Mouse (Mus musculus): ENCODE results near the gene Nhlh2.

Nhlh2 gene

DNA sequence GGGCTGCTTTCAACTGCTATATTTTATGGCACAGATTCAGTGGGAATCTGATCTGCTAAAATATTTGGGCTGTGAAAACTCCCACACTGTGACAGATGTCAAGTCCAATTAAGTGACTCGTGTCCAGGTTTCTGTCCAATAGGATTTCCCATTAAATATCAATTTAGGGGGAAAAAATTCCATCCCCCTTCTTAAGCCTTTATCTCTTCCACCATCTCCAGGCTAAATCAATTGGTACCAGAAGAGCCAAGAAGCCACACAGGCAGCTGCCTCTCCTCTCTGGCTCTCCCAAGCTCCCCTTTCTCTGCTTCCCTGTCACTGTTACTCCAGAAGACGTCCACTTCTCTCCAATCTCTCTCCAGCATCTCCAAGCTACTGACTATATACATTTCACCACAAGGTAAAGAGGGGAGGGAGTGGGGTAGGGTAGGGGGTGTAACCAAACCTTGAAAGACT is at the start of gene Nhlh2:
TSS of gene Nhlh2 (plus strand) at position 151 of the 456 bp plus-strand sequence.
- no peak for DNase-seq (ENCODE audit: low spot score in 2 of 2)

DNA sequence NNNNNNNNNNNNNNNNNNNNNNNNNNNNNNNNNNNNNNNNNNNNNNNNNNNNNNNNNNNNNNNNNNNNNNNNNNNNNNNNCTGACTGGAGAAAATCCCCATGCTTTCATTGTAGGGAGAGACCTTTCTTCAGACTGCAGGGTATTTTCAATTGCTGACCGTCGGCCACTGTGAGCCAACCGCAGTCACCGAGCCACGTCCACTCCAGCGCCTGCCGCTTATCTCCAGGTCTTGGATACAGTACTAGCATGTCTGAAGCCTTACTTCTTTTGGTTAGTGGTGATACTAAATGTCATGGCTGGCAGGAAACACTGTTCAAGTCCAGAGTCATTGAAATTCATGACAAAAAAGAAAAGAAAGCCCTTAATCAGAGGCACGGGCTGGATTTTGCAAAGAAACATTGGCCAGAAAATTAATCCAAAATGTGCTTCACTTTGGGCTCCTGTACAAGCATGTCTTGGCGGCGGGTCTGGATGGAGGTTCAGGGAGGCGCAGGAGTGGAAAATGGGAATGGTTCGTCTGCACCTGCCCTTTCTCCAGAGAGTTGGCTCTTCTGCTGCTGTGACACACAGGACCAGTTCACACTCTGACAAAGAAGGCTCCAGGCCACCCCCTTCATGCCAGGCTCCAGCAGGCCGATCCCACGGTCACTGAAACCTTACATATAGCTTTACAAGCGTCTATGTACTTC is 48.6 kb upstream of the Nhlh2 start:
- DNase-seq (ENCODE audit: low spot score in 2 of 2): no peak

DNA sequence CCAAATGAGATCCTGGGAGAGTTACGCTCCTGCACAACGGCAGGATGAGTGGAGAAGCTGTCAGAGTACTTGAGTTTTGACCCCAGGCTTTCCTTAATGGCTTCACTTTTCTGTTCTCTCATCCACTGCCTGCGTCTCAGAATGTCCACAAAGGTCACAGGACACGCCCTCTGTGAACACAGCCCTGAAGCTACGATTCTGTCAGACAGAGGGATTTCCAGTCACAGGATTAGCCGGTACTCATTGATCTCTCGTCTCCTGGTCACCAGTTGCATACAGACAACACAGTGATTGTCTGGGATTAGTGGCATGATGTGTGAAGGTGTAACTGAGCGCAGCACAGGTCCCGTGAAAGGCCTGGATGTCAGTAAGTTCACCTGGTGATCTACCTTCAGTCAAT is 46.4 kb upstream of the Nhlh2 start:
- DNase-seq (ENCODE audit: low spot score in 2 of 2): no peak

DNA sequence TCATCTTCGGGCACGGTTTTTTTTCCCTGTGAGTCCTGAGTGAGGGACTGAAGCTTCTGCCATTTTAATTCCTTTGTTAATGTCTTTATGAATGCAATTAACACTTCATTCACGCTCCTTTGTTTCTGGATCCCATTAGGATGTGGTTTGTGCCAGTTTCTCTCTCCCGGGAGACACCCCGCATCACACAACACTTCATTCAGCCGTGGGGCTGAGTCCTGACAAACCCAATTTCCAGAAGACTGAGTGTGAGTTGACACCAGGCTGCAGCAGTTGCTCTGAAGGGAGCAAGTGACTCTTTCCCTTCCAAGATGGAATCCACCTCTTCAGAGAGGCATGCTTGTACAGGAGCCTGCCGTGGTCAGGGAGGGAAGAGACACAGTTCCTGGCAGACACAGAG is 45.5 kb upstream of the Nhlh2 start:
- no peak for DNase-seq (ENCODE audit: low spot score in 2 of 2)

DNA sequence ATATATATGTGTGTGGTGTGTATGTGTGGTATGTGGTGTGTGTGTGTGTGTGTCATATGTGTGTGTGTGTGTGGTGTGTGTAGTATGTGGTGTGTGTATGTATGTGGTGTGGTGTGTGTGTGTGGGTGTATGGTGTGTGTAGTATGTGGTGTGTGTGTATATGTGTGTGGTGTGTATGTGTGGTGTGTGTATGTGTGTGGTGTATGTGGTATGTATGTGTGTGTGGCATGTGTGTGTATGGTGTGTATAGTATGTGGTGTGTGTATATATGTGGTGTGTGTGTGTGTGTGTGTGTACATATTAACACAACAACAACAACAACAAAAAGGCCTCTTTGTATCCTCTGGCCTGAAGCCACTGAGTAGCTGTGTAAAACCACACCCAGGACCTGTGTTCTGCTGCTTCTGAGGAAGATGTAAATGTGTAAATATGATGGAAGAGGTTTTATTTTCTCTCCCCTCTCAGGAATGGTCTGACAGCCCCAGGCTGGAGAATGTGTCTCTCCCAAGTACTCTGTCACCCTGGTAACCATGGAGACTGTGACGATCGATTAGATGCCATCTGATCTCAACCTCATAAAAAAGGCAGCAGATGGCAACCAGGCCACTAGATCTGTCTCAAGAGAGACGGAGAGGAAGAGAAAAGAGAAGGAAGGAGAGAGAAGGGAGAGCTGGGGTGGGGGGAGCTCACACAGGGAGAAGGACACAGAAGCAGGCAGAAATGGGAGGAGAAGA is 42.9 kb upstream of the Nhlh2 start:
- no peak for DNase-seq (ENCODE audit: low spot score in 2 of 2)

DNA sequence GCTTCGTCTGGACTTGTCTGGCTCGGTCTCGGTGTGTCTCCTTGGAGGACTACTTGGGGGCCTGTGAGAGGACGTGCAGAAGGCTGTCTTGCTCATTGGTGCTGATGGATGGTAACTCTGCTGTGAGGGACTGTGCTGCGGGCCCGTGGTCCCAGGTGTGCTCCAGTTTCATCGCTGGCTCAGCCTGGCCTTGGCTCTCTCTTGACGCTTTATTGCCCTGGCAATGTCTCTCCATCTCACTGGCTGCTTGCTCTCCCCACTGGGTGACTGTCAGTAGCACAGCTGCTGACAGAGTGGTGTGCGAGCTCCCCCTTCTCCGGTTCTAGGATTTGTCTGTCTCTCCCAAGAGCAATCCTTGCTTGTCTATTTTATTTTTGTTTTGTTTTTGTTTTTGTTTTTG is 34.5 kb upstream of the Nhlh2 start:
- no peak for DNase-seq (ENCODE audit: low spot score in 2 of 2)

DNA sequence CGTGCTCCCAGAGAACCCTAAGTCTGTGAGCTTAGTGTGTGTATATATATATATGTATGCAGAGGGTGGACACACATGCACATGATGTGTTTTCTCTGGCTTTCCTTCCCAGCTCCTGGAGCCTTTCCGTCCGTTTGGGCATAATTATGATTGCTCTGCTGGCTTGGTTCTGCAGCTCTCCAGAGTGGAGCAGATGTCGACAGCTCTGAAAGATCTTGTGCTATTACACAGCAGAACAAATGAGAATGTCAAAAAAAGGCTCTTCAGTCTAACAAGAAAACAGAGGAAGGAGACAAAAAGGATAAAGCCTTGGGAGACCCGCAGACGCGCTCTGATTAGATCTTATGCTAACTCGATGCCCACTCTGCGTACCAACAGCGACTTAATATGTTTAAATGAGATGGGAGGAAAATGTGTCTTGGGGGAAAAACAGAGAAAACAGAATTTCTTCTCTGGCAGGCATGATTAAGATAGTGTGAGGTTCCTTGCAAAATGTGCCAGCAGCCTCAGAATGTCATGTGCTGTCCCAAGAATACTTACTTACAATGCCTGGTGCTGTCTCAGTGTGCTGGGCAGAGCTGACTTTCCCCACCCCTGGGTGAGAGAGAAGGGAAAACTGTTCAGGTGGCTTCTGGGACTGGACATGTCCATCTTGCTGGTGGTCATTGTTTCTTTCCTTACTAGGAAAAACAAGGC is 31.4 kb upstream of the Nhlh2 start:
- DNase-seq (ENCODE audit: low spot score in 2 of 2): no peak

DNA sequence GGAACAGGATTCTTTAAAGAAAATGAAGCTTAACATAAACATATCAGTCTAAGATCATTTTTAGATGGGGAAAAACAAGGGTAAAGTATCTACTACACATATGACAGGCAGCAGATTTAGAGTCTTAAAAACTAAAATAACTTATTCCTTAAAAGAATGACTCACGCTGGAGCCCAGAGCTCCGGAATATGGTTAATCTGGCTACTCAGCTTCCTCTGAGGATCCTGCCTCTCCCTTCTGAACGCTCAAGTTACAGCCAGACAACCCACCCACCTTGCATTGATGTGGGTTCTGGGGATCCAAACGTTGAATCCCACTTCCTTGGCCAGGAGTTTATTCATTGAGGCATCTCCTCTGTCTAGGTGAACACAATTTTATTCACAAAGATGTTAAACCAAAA is 26.0 kb upstream of the Nhlh2 start:
- peak in 1 of 2 experiments; percentile 5 for DNase-seq (ENCODE audit: low spot score in 2 of 2)

DNA sequence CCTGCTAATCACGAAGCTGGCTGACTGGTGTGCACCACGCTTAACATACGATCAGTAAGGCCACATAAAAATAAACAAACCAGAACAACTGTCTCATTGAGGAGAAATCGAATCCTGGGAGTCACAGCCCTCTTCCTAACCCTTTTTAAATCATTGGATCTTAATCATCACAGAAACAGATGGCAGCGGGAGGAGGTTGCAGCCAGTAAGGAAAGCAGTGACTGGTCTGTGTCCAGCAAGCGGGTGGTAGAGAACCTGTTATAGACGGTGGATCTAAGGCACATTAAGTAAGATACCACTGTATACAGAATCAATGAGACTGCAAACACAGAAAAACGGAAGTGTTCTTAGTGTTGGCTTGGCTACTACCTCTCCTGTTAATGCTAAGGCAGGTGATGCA is 24.2 kb upstream of the Nhlh2 start:
- DNase-seq (ENCODE audit: low spot score in 2 of 2): no peak

DNA sequence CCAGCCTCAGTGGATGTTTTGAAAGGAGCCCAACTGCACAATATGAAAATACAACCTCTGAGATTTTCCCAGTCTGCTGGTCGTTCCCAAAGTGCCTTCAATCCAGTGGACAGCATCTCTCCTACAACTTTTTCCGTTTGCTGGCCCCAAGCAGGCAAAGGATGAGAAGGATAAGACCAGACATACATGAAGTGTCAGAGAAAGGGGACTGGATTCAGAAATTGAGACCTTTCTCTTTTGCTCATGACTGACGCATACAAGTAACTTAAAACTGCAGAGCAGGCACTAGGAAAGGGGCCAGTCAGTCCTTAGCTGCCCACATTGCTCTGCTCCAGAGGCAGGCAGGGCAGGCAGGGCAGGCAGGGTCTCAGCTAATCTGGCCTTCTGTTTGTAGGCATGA is 19.7 kb upstream of the Nhlh2 start:
- no peak for DNase-seq (ENCODE audit: low spot score in 2 of 2)

DNA sequence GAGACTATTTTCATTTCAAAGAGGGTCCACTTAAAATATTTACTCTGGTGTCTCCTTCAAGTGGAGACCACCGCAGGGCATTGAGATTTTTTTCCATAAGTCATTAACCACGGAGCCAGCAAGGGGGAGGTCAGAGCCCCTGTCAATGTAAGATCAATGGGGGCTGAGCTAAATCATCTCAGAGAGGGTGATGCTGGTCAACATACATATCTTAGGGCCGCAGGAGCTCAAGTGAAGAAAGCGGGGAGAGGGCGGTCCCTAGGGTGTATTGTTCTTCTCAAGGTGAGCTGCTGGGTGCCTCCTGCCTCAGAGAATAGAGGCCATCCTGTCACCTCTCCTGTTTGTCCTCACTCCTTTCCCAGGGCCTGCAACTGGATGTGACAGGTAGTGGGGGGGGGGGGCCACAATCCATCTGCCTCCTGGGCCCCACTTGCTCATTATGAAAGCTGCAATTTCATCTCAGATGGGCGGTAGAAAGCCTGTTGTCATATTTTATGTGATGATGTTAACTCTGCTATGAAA is 18.8 kb upstream of the Nhlh2 start:
- no peak for DNase-seq (ENCODE audit: low spot score in 2 of 2)

DNA sequence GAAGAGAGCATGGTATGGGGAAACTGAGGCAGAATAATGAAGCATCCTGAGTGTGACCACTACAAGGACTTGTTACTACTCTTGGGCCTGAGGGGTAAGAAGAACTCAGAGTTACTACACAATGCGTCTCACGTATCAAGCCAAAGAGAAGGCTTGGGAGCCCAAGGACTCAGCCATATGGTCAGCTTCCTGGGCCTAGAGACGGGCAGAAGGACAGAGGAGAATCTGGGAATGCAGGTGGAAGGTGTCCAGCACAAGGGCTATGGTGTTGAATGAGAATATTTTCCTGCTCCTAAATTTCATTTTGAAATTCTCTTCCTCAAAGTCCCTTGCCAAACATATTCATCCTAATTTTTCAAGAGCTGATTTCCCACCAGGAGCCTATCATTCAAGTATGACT is 12.0 kb upstream of the Nhlh2 start:
- DNase-seq (ENCODE audit: low spot score in 2 of 2): no peak

DNA sequence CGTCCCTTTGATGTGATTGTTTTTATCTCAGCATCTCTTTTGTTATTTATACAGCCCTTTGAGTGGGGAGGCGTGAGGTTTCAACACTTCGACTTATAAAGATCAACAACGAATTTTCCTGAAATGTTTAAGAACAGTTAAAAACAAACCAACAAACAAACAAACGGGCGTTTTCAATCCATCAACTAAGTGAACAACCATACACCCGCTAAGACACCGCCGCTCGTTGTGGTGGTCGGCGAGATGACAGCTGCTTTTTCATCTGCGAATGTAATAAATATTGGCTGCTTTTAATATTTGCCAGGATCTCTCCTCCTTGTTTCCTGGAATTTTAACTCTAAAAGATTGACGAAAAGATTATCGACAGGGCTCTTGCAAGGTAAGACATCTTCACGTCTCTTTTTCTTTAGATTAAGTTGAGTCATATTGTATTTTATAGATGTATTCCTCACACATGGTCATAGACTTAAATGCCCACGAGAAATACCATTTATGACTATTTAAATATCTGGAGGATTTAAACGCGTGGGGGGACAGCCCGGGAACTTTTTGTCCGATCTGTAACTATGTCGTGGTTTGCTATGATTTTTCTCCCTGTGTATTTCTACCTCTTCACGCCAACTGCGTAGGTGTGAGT is 923 bp downstream of the Nhlh2 start:
- DNase-seq (ENCODE audit: low spot score in 2 of 2): no peak

DNA sequence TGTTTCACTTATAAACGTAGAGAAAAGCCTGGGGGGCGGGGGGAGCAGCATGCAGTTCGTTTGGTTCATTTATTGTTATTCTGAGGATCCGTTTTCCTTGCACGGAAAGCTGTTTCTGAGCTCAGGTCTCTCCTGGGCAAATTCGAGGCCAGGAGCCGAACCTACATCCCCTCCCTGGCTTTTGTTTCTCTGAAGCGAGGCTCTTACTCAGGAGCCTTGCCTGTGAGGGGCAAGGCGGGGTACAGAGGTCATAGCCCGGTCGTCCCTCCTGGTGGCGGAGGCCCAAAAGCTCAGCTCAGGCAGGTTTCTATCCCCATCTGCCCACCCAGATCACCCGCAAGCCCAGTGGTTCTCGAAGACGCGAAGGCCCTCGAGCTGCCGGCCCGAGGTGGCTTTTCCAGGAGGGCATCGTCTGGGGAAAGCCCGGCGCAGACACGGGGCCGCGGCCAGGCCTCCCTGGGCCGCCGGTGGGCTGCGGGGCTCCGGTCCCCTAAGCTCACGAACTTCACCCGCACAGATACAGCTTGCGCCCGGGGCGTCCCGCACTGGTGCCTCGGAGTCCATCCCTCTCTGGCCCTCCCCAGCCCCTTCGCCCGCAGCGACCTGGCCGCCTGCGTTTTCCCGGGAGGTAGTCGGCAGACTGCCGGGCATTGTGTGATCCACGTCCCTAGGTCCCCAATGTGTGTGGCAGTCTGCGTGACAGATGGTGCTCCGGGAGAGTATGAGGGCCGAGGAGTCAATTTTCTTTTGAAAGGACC is 1.6 kb downstream of the Nhlh2 start:
- no peak for DNase-seq (ENCODE audit: low spot score in 2 of 2)

DNA sequence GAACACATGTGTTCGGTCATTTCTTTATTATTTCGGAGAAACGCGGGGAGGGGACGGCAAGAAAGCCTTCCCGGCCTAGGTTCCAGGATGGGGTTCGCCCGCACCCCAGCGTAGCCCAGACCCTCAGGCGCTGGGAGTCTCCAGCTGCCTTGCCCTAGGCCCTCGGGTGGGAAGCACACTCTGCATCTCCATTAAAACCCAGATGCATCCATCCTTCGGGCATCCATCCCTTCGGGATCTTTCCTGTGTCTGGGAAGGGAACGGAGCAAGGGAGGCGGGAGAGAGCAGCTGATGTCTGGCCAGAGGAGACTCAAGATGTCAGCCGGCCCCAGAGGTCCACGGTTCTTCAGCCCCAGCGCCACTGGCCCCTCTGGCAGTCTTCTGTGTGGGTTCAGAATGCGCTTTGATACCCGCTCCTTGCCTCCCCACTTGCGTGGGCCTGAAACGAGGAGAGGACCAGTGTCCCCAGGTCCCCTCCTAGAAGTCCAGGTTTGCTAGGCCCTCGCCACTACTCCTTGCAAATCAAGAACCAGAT is 2.3 kb downstream of the Nhlh2 start:
- no peak for DNase-seq (ENCODE audit: low spot score in 2 of 2)

DNA sequence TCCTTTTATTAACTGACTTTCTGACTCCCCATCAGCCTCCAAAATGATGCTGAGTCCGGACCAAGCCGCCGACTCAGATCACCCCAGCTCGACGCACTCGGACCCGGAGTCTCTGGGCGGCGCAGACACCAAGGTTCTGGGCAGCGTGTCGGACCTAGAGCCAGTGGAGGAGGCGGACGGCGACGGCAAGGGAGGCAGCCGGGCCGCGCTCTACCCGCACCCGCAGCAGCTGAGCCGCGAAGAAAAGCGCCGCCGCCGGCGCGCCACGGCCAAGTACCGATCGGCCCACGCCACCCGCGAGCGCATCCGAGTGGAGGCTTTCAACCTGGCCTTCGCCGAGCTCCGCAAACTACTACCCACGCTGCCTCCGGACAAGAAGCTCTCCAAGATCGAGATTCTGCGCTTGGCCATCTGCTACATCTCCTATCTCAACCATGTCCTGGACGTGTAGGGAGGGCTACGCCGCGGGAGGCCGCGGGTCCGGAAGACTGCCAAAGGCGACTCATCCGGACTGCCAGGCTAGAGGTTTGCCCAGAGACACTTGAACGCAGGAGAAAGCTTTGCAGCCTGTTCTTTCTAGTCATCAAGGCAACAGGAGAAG is 2.8 kb downstream of the Nhlh2 start:
- peak in 1 of 2 experiments; percentile 13 for DNase-seq (ENCODE audit: low spot score in 2 of 2)

DNA sequence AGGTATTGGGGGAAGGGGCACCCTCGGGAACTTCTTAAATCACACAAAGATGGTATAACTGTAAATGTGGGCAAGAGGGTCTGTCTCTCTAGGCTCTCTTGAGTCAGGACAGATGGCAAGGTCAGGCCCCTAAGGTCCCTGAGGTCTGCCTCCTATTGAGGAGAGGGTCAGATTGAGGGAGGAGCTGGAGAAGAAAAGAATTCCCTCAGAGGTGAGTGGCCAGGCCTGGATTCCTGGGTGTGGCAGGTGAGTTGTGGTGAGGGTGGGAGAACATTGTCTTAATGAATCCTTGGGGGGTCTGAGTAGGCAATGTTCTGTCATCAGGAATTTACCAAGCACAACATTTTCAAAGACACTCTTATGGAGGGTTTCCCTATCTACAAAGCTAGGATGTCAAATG is 10.7 kb downstream of the Nhlh2 start:
- DNase-seq (ENCODE audit: low spot score in 2 of 2): no peak

DNA sequence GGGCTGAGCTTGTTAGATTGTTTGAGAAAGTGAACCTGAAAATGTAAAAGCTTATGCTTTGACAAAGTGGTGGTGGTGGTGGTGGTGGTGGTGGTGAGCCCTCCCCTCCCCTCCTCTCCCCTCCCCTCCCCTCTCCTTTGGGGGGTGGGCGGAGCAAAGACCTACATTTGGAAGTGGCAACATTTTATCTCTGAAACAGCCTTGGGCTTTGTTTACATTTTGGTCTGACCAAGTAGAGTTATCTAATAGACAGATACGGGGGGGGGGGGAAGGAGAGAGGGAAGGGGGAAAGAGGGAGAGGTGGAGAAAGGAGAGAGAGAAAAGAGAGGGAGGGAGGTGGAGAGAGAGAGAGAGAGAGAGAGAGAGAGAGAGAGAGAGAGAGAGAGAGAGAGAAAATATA is 12.8 kb downstream of the Nhlh2 start:
- DNase-seq (ENCODE audit: low spot score in 2 of 2): no peak

DNA sequence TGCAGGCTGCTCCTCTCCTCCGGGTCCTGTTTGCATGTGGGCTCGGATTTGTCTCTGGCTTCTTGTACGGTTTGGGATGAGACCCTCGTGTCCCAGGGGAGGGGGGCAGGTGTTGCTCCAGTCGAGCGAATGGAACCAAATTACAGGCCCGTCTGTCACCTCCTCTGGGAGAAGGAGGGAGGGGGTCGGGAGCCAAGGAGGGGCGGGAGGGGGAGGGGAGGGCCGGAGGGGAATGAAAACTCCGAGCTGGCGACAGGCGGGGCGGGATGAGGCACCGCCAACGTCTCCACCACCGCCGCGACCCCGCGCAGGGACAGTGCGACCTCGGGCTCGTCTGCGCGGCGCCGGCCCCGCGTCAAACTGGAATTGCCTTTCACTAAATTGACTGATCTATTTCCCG is 13.5 kb downstream of the Nhlh2 start:
- DNase-seq (ENCODE audit: low spot score in 2 of 2): no peak

DNA sequence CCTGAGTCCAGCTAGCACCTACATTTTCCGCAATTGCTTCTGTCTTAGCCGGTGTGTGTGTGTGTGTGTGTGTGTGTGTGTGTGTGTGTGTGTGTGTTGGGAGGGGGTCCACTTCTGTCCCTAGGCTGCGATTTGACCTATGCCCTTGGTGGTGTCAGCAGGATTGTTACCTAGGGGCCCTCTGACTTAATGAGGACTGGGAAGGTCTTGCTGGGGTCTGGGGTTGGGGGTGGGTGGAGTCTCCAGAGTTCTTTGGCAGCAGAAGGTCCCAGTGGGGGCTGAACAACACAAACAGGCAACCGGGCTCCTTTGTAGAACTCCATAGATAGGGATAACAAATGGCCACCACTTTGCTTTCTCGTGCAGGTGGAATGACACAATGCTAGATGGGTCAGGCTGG is 14.0 kb downstream of the Nhlh2 start:
- DNase-seq (ENCODE audit: low spot score in 2 of 2): no peak

DNA sequence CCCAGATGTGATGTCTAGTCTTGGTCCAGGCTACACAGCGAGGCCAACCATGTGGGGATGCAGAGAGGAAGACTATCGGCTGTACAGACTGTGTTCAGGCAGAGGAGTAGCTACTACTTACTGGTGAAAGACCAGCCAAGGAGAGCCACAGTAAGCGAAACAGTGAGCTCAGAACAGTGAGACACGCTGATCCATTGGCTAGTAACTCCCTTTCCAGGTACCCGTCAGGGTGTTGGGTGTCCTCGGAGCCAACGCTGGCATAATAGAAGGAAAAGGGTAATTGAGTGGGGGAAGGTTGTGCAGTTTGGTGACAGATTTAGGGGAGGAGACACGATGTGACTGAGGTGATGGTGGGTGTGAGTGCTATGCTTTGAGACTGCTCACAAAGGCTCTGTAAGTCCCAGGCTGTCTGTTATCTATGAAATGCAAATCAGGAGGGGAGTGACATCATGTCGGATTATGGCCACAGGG is 15.1 kb downstream of the Nhlh2 start:
- DNase-seq (ENCODE audit: low spot score in 2 of 2): no peak

Data from frontal cortex, postnatal 25 days (tissue).